Mouse (Mus musculus): Measurements from ENCODE around the gene Wfdc12.
"Not testable (repeated sequence)": the region's sequence is repeated elsewhere in the genome, so short reads cannot be mapped to it uniquely, and the experiment has no call there.

The Wfdc12 gene

DNA sequence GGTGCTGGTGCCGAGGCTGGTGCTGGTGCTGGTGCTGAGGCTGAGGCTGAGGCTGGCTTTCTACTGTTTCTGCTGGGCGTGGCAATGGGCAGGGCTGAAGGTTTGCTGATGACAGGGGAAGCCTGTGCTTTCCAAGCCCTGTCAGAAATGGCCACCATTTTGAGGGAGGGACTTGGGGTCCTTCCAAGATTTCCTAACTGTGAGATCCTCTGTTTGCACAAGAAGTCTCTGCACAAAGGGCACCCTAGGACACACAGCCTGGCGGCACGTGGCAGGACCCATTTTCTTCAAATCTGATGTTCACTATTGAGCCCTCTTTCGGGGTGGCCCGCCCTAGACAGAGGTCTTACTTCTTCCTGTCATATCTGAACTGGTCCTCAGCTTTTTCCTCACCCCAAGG, at the start of gene Wfdc12:
Gene Wfdc12, minus strand, starts transcription at position 33 of the 400 bp plus-strand sequence.
- in situ Hi-C loops (cut with MboI, MseI): no loop called here

- in situ Hi-C loops (cut with MboI, MseI): no loop called here
Observed at GRCm38 (mm10) chr2:164238366-164238765, 48.0 kb upstream of the Wfdc12 start, which contains the start of gene Svs2. Gene Svs2, minus strand, starts transcription at chr2:164238466.

GRCm38 (mm10) chr2:164232671-164233070, 42.3 kb upstream of the Wfdc12 start:
- in situ Hi-C loops (cut with MboI, MseI): no loop called here

DNA sequence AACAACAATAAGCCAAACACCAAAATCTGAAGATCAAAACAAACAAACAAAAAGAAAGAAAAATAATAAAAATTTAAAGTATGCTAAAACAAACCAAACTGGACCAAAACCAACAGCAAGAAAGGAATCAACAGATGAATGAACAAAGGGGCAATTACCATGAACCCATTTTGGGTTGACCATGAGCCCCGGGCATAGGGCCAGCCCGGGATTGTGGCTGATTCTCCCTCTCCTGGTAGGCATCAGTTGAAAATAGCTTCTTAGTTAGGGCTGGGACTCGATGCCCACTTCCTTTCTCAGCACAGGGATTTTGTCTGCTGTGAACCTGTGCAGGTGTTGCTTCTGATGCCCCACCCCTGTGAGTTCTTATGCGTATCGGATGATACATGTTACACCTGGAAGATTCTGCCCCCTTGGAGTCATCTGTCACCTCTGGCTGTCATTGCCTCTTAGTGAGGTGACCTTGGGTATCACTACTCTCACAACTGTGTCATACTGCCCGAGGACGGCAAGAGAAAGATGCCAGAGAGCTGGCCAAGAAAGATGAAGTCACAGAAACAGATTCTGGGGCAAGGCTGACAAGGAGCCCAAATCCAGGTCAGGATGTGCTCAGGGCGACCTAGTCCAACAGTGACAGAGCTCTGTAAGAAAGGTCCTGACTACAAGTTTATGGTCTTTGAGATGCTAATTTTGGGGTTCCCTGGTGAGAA, 38.1 kb upstream of the Wfdc12 start:
- in situ Hi-C loops (cut with MboI, MseI): no loop called here

DNA sequence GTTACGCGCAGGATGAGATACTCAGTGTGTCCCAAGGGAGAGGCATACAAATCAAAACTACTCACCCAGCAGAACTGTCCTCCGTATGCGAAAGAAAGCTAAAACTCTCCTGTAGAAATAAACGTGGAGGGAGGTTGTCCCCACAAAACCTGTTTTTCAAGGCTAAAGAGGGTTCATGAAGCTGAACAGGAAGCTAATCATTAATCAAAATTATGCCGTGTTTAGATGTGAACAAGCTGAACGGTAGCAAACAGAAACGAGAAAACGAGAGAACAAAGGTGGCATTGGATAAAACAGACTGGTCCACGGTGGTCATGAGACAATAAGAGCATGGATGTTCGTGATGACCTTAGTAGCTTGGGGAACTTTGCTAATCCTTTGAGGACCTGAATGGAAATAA, 31.1 kb upstream of the Wfdc12 start, which contains the start of gene Wfdc15b:
Gene Wfdc15b, minus strand, starts transcription at position 139 of the 400 bp plus-strand sequence.
- in situ Hi-C loops (cut with MboI, MseI): no loop called here

GRCm38 (mm10) chr2:164219295-164219694, 28.9 kb upstream of the Wfdc12 start:
- in situ Hi-C loops (cut with MboI, MseI): no loop called here

DNA sequence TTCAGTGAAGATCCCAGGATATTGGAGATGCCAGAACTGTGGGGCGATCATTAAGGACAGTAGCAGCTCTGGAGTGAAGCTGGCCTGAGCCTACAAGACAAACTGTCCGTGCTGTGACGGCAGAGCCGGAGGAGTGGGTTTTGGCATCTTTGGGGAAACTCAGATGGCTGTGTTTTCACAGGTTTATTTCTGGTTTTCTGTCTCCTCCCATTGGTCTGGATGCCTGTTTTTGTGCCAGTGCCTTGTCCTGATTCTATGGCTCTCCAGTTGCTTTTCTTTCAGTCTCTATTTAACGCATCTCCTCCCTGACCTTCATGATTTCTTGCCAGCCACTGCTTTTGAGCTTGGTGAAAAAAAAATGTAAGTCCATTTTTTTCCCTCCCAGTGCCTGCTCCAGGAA, 22.3 kb upstream of the Wfdc12 start:
- in situ Hi-C loops (cut with MboI, MseI): no loop called here

- in situ Hi-C loops (cut with MboI, MseI): no loop called here
Observed at GRCm38 (mm10) chr2:164210892-164211291, 20.5 kb upstream of the Wfdc12 start.

DNA sequence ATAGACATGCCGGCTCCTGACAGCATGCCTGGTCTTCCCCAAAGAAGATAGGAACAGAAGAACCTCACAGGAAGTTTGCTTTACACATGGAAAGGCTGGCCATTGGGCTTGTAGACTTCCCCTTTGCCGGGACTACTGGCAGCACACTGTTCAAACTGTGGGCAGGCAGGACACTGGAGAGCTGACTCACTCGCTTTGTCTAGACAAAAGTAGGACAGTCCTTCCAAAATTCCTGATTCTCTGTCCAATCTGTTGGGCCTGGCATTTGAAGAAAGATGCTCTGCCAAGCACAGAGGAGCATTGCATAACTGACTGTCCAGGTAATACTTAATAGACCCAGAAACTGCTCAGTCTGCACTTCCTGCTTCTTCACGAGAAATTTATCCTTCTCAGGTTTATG, 16.3 kb upstream of the Wfdc12 start:
- in situ Hi-C loops (cut with MboI, MseI): no loop called here

- in situ Hi-C loops (cut with MboI, MseI): not testable (repeated sequence)
Observed at GRCm38 (mm10) chr2:164206011-164206410, 15.6 kb upstream of the Wfdc12 start.

GRCm38 (mm10) chr2:164199626-164200327, 9.4 kb upstream of the Wfdc12 start, which contains the start of gene Wfdc15a:
Gene Wfdc15a, minus strand, starts transcription at chr2:164200130.
- in situ Hi-C loops (cut with MboI, MseI): no loop called here

GRCm38 (mm10) chr2:164196700-164196990, 6.2 kb upstream of the Wfdc12 start:
- in situ Hi-C loops (cut with MboI, MseI): no loop called here

GRCm38 (mm10) chr2:164195971-164196699, 5.7 kb upstream of the Wfdc12 start:
- in situ Hi-C loops (cut with MboI, MseI): no loop called here

- in situ Hi-C loops (cut with MboI, MseI): no loop called here
Observed at GRCm38 (mm10) chr2:164194959-164195630, 4.7 kb upstream of the Wfdc12 start.

DNA sequence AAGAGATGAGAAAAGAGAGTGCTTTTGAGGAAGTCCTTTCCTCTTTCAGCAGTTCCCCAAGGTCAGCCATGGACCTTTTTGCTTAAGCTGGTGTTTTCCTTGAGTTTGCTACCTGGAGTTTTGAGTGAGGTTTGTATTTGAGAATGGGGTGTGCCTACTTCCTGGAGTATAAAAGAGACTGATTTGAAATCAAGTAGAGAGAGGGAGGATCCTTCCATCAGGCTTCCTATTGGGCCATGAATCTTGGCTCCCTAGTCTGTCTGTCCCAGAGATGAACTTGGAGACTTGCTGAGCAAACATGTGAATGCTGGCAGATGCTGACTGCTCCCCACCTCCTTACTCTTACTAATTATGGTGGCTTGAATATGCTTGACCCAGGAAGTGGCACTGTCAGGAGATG, 1.9 kb upstream of the Wfdc12 start:
- in situ Hi-C loops (cut with MboI, MseI): no loop called here

GRCm38 (mm10) chr2:164188722-164189121, 1.7 kb downstream of the Wfdc12 start:
- in situ Hi-C loops (cut with MboI, MseI): no loop called here

DNA sequence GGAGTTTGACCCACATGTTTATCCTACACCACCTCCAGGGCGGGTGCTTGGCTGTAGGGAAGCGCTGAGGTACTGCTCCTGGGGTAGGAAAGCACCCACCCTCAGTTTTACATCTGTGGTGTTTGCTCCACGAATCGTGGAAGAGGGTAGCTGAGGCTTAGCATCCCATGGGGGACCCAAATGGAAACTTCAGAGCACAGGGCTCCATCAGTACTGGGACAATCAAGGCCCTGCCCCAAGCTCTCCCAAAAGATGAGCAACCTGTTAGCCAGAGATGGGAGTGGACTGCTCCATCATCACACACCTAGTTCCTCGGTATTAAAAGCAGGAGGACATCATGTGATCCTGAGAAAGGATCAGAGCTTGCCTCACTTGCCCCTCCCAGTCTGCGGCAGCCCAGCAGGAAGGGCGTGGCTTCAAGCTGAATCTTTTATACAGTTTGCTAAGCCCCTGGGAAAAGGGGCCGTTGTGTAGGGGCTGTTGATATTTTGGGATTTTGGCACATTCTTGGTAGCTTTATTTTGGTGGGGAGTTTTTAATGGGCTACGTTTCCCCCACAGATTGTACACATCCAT, 6.2 kb downstream of the Wfdc12 start:
- in situ Hi-C loops (cut with MboI, MseI): no loop called here

- in situ Hi-C loops (cut with MboI, MseI): no loop called here
Observed at GRCm38 (mm10) chr2:164183340-164183739, 7.1 kb downstream of the Wfdc12 start.

- in situ Hi-C loops (cut with MboI, MseI): no loop called here
Observed at GRCm38 (mm10) chr2:164182692-164183255, 7.6 kb downstream of the Wfdc12 start, which contains the start of gene Wfdc5. Gene Wfdc5, minus strand, starts transcription at chr2:164182742.

- in situ Hi-C loops (cut with MboI, MseI): no loop called here
Observed at GRCm38 (mm10) chr2:164180770-164181169, 9.6 kb downstream of the Wfdc12 start.

DNA sequence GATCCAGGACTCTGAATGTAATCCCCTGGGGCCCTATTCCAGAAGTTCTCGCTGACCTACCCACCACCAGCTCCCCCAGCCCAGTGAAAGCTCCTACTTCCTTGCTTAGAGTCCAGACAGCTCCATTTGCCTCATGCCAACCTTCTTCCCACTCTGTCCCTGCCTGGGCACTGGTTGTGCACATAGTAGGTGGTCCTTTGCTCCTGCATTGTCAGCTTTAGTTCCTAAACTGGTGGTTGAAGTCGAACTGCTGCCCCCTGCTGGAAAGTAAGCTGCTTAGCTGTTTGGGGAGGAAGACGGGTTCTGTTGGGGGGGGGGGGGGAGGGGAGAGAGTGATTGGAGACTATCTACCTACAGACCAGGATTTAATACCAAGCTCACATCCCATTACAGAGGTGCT, 10.3 kb downstream of the Wfdc12 start:
- in situ Hi-C loops (cut with MboI, MseI): no loop called here
